In the genomic region with DNA sequence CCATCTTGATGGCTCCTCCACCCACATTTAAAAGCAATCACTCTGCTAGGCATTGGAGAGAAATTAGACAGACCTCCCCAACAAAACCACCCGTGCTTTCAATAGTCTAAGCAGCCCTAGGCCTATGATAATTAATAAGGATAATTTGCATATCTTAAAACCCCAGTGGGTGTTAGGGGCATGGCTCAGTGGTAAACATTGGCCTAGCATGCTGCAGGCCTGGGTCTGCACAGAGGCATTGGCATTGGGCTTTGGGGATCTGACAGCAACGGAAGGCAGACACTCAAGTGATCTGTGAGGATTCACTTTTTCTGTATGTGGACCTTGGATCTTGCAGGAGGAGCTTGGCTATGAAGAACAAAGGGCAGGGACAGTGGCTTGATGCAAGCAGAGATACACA, we compare ENCODE assay signal across 16 mouse cellular contexts. TPM values are rescaled to one million over a fixed set of nuclear protein-coding genes. Genes with fewer than 3 reads are reported as not detected.
A peak's percentile ranks its signal among the peaks of the same experiment; 100 is the strongest.
DNase-seq lines count a peak whose midpoint lies in the region; ATAC-seq and TF ChIP-seq lines count a peak whose summit lies in the region.
"Had no signal": no experiment of that assay in that cellular context is flagged by ENCODE, and none has a peak within 500 bp of the region (broad histone marks: within the 10 kb centered on the region; RNA-seq: fewer than 3 reads in every experiment).

No protein-coding gene starts in this region.

- no peak overlapping the region for H3K9ac ChIP-seq in forebrain, embryonic 12.5 days
- H3K9ac ChIP-seq in hindbrain, embryonic 13.5 days = no peak overlapping the region
- 0 out of 2 replicates have a peak overlapping the region, but pooled peaks have one; percentile 43 for H3K9ac ChIP-seq in neural tube, embryonic 13.5 days
- no peak overlapping the region for H3K9ac ChIP-seq in neural tube, embryonic 14.5 days (replicated peaks; ENCODE audit: low read depth, low read length)
- no peak overlapping the region for H3K9ac ChIP-seq in stomach, postnatal 0 days (ENCODE audit: low read length)
- H3K9ac ChIP-seq: stomach, embryonic 15.5 days had no signal

- no peak for DNase-seq in forebrain, embryonic 10.5 days (ENCODE audit: extremely low spot score, low spot score)
- no peak for DNase-seq in hindbrain, embryonic 10.5 days (ENCODE audit: low spot score)
- no peak for DNase-seq in neural tube, embryonic 10.5 days (ENCODE audit: extremely low spot score, low spot score)
- DNase-seq in stomach, postnatal 0 days (ENCODE audit: low spot score) = no peak
- DNase-seq: adrenal gland, postnatal 14 days; gastrocnemius, postnatal 36 days; lung, adult 18-20 months; lung, postnatal 4 days; spleen, adult 18-20 months; thymus, postnatal 36 days had no signal

- H3K36me3 ChIP-seq in forebrain, embryonic 12.5 days (replicated peaks) = peaks cover 46% of the 10 kb centered on the region
- H3K36me3 ChIP-seq in forebrain, embryonic 10.5 days (replicated peaks) = peaks cover 98% of the 10 kb centered on the region
- H3K36me3 ChIP-seq in hindbrain, embryonic 13.5 days = peaks cover 28% of the 10 kb centered on the region
- H3K36me3 ChIP-seq in hindbrain, embryonic 10.5 days = peaks cover 95% of the 10 kb centered on the region
- peaks cover 19% of the 10 kb centered on the region for H3K36me3 ChIP-seq in neural tube, embryonic 13.5 days
- H3K36me3 ChIP-seq in neural tube, embryonic 14.5 days (ENCODE audit: control insufficient read depth, insufficient read depth, low read length) = no peaks in the 10 kb centered on the region; the same call in 1 of the 2 replicates
- H3K36me3 ChIP-seq in stomach, postnatal 0 days (ENCODE audit: control insufficient read depth, insufficient read depth, low read length) = no peaks in the 10 kb centered on the region
- H3K36me3 ChIP-seq: stomach, embryonic 15.5 days had no signal

- WGBS in forebrain, embryonic 12.5 days = 70% methylated on average over 2 of the region's 2 CpGs
- WGBS in forebrain, embryonic 10.5 days = 82% methylated on average over 2 of the region's 2 CpGs
- 49% methylated on average over 2 of the region's 2 CpGs for WGBS in hindbrain, embryonic 13.5 days
- WGBS in hindbrain, embryonic 10.5 days = 88% methylated on average over 2 of the region's 2 CpGs
- WGBS in neural tube, embryonic 13.5 days = 41% methylated on average over 2 of the region's 2 CpGs
- WGBS in neural tube, embryonic 14.5 days = 45% methylated on average over 2 of the region's 2 CpGs
- WGBS in stomach, postnatal 0 days = 79% methylated on average over 2 of the region's 2 CpGs

- no peaks in the 10 kb centered on the region for H3K9me3 ChIP-seq in forebrain, embryonic 12.5 days
- no peaks in the 10 kb centered on the region for H3K9me3 ChIP-seq in forebrain, embryonic 10.5 days
- no peaks in the 10 kb centered on the region for H3K9me3 ChIP-seq in hindbrain, embryonic 13.5 days
- H3K9me3 ChIP-seq in hindbrain, embryonic 10.5 days = no peaks in the 10 kb centered on the region
- no peaks in the 10 kb centered on the region for H3K9me3 ChIP-seq in neural tube, embryonic 13.5 days
- no peaks in the 10 kb centered on the region for H3K9me3 ChIP-seq in neural tube, embryonic 14.5 days (ENCODE audit: control insufficient read depth, low read length)
- no peaks in the 10 kb centered on the region for H3K9me3 ChIP-seq in stomach, postnatal 0 days (ENCODE audit: control insufficient read depth, low read length)
- H3K9me3 ChIP-seq: stomach, embryonic 15.5 days had no signal

- no peaks in the 10 kb centered on the region for H3K27me3 ChIP-seq in forebrain, embryonic 12.5 days
- H3K27me3 ChIP-seq in forebrain, embryonic 10.5 days (ENCODE audit: poor library complexity, severe bottlenecking) = no peaks in the 10 kb centered on the region
- no peaks in the 10 kb centered on the region for H3K27me3 ChIP-seq in hindbrain, embryonic 13.5 days
- H3K27me3 ChIP-seq in hindbrain, embryonic 10.5 days (ENCODE audit: insufficient read depth, poor library complexity, severe bottlenecking) = no peaks in the 10 kb centered on the region
- no peaks in the 10 kb centered on the region for H3K27me3 ChIP-seq in neural tube, embryonic 13.5 days
- no peaks in the 10 kb centered on the region for H3K27me3 ChIP-seq in neural tube, embryonic 14.5 days (ENCODE audit: control insufficient read depth, insufficient read depth, low read length)
- no peaks in the 10 kb centered on the region for H3K27me3 ChIP-seq in stomach, postnatal 0 days (ENCODE audit: control insufficient read depth, insufficient read depth, low read length)
- H3K27me3 ChIP-seq: CH12.LX; stomach, embryonic 15.5 days had no signal

- TF ChIP-seq CTCF in stomach, postnatal 0 days (IDR thresholded peaks at IDR 0.05; ENCODE audit: low read depth) = no peak

- no peaks in the 10 kb centered on the region for H3K4me1 ChIP-seq in forebrain, embryonic 12.5 days
- no peaks in the 10 kb centered on the region for H3K4me1 ChIP-seq in forebrain, embryonic 10.5 days
- peaks cover 70% of the 10 kb centered on the region for H3K4me1 ChIP-seq in hindbrain, embryonic 13.5 days (replicated peaks)
- no peaks in the 10 kb centered on the region for H3K4me1 ChIP-seq in hindbrain, embryonic 10.5 days (replicated peaks)
- peaks cover 45% of the 10 kb centered on the region for H3K4me1 ChIP-seq in neural tube, embryonic 13.5 days (replicated peaks)
- H3K4me1 ChIP-seq in neural tube, embryonic 14.5 days (ENCODE audit: control insufficient read depth, insufficient read depth, low read length) = peaks cover 5% of the 10 kb centered on the region
- no peaks in the 10 kb centered on the region for H3K4me1 ChIP-seq in stomach, postnatal 0 days (replicated peaks; ENCODE audit: control insufficient read depth, insufficient read depth)
- H3K4me1 ChIP-seq: stomach, embryonic 15.5 days had no signal

- H3K27ac ChIP-seq in forebrain, embryonic 12.5 days = peak overlapping the region; percentile 46; the same call in 1 of the 2 replicates
- no peak overlapping the region for H3K27ac ChIP-seq in forebrain, embryonic 10.5 days
- H3K27ac ChIP-seq in hindbrain, embryonic 13.5 days = peak overlapping the region; percentile 76
- no peak overlapping the region for H3K27ac ChIP-seq in hindbrain, embryonic 10.5 days
- H3K27ac ChIP-seq in neural tube, embryonic 13.5 days (replicated peaks) = peak overlapping the region; percentile 80
- peak overlapping the region; percentile 62 for H3K27ac ChIP-seq in neural tube, embryonic 14.5 days (ENCODE audit: low read depth, low read length)
- no peak overlapping the region for H3K27ac ChIP-seq in stomach, postnatal 0 days (replicated peaks)
- H3K27ac ChIP-seq: stomach, embryonic 15.5 days had no signal

- no peak for ATAC-seq in forebrain, embryonic 12.5 days (ENCODE audit: low FRiP score)
- ATAC-seq in hindbrain, embryonic 13.5 days (ENCODE audit: low FRiP score) = no peak
- no peak for ATAC-seq in neural tube, embryonic 13.5 days (ENCODE audit: low read depth)
- ATAC-seq in neural tube, embryonic 14.5 days (ENCODE audit: low read depth) = no peak
- ATAC-seq in stomach, postnatal 0 days (ENCODE audit: low FRiP score, low TSS enrichment) = no peak

- H3K4me3 ChIP-seq in forebrain, embryonic 12.5 days (replicated peaks) = no peak overlapping the region
- H3K4me3 ChIP-seq in forebrain, embryonic 10.5 days = no peak overlapping the region
- H3K4me3 ChIP-seq in hindbrain, embryonic 13.5 days = no peak overlapping the region
- H3K4me3 ChIP-seq in hindbrain, embryonic 10.5 days = no peak overlapping the region
- no peak overlapping the region for H3K4me3 ChIP-seq in neural tube, embryonic 13.5 days
- H3K4me3 ChIP-seq in neural tube, embryonic 14.5 days (ENCODE audit: low read depth, low read length) = no peak overlapping the region
- H3K4me3 ChIP-seq in stomach, postnatal 0 days (ENCODE audit: low read depth, low read length) = no peak overlapping the region
- H3K4me3 ChIP-seq: stomach, embryonic 15.5 days had no signal

- no peak for TF ChIP-seq EP300 in stomach, postnatal 0 days (optimal IDR thresholded peaks at IDR 0.05)

- no peak overlapping the region for H3K4me2 ChIP-seq in forebrain, embryonic 12.5 days
- no peak overlapping the region for H3K4me2 ChIP-seq in hindbrain, embryonic 13.5 days
- H3K4me2 ChIP-seq in neural tube, embryonic 13.5 days = 0 out of 2 replicates have a peak overlapping the region, but pooled peaks have one; percentile 7
- no peak overlapping the region for H3K4me2 ChIP-seq in neural tube, embryonic 14.5 days (ENCODE audit: low read depth, low read length)
- H3K4me2 ChIP-seq in stomach, postnatal 0 days (replicated peaks; ENCODE audit: low read depth) = no peak overlapping the region
- H3K4me2 ChIP-seq: stomach, embryonic 15.5 days had no signal

RNA-seq across cellular contexts. Expression of a gene that starts 46.0 kb away (rescaled TPM):
- 19.6 and 21.7 TPM in 2 replicates for polyA plus RNA-seq in forebrain, embryonic 12.5 days (2016; fragmentation: Nextera tagmentation; extraction: Ambion mirVana)
- 12.5 and 13.1 TPM in 2 replicates for polyA plus RNA-seq in forebrain, embryonic 10.5 days (2016; fragmentation: Nextera tagmentation; extraction: Ambion mirVana)
- 22.2 and 25.5 TPM in 2 replicates for polyA plus RNA-seq in hindbrain, embryonic 13.5 days (2015; fragmentation: Nextera tagmentation; extraction: Ambion mirVana)
- 14.1 and 17.3 TPM in 2 replicates for polyA plus RNA-seq in hindbrain, embryonic 10.5 days (2016; fragmentation: Nextera tagmentation; extraction: Ambion mirVana)
- polyA plus RNA-seq in neural tube, embryonic 13.5 days (2015; fragmentation: Nextera tagmentation; extraction: Ambion mirVana) = 24.9 and 26.4 TPM in 2 replicates
- polyA plus RNA-seq in neural tube, embryonic 14.5 days (2014; fragmentation: Nextera tagmentation; extraction: Ambion mirVana) = 23.8 and 25.3 TPM in 2 replicates
- 0.92 and 1.1 TPM in 2 replicates for polyA plus RNA-seq in stomach, postnatal 0 days (2015; fragmentation: Nextera tagmentation; extraction: Ambion mirVana)

Comparison
In these comparisons a context has a peak if more than half of its experiments do, and no peak if none do; other contexts are left out.
1. H3K27ac ChIP-seq: peak in forebrain, embryonic 12.5 days (single experiment), hindbrain, embryonic 13.5 days (single experiment), neural tube, embryonic 13.5 days (single experiment) and neural tube, embryonic 14.5 days (single experiment); none in forebrain, embryonic 10.5 days (single experiment), hindbrain, embryonic 10.5 days (single experiment) and stomach, postnatal 0 days (single experiment).